Mouse (Mus musculus) right cerebral cortex, postnatal 36 days (tissue): Measurements from ENCODE around the gene Bag2.

ENCODE experiments used
- DNase-seq, 2 experiments: peaks; one replicate each; pipeline ENCODE4 v3.0.0; 2022; ENCODE audit warnings: low spot score in 2 of 2, mixed read lengths in 1 of 2

The Bag2 gene

GRCm38 (mm10) chr1:33757491-33758041, at the start of gene Bag2:
Gene Bag2, minus strand, starts transcription at chr1:33757795.
- DNase-seq, result peak in 1 of 2 experiments; percentile 42

- DNase-seq, result no peak
Measured at GRCm38 (mm10) chr1:33803323-33803722, 45.7 kb upstream of the Bag2 start.

- no peak for DNase-seq
Measured at GRCm38 (mm10) chr1:33799620-33800019, 42.0 kb upstream of the Bag2 start.

GRCm38 (mm10) chr1:33788493-33788892, 30.9 kb upstream of the Bag2 start:
- no peak for DNase-seq

GRCm38 (mm10) chr1:33788072-33788471, 30.5 kb upstream of the Bag2 start:
- no peak for DNase-seq

GRCm38 (mm10) chr1:33784561-33784960, 27.0 kb upstream of the Bag2 start:
- DNase-seq, result no peak

- DNase-seq, result peak in 1 of 2 experiments; percentile 33
Measured at GRCm38 (mm10) chr1:33776175-33776611, 18.6 kb upstream of the Bag2 start.

- no peak for DNase-seq
Measured at GRCm38 (mm10) chr1:33772106-33772505, 14.5 kb upstream of the Bag2 start.

- DNase-seq, result no peak
Measured at GRCm38 (mm10) chr1:33771621-33772020, 14.0 kb upstream of the Bag2 start.

- no peak for DNase-seq
Measured at GRCm38 (mm10) chr1:33768827-33769226, 11.2 kb upstream of the Bag2 start.

GRCm38 (mm10) chr1:33768091-33768787, 10.6 kb upstream of the Bag2 start:
- DNase-seq, result no peak

- no peak for DNase-seq
Measured at GRCm38 (mm10) chr1:33766520-33767508, 9.2 kb upstream of the Bag2 start.

GRCm38 (mm10) chr1:33765468-33766080, 8.0 kb upstream of the Bag2 start:
- no peak for DNase-seq

- DNase-seq, result no peak
Measured at GRCm38 (mm10) chr1:33763826-33764225, 6.2 kb upstream of the Bag2 start.

GRCm38 (mm10) chr1:33758488-33758887, 893 bp upstream of the Bag2 start:
- no peak for DNase-seq

GRCm38 (mm10) chr1:33757033-33757413, 572 bp downstream of the Bag2 start:
- DNase-seq, result no peak

GRCm38 (mm10) chr1:33756258-33757032, 1.1 kb downstream of the Bag2 start:
- no peak for DNase-seq

- no peak for DNase-seq
Measured at GRCm38 (mm10) chr1:33755799-33756198, 1.8 kb downstream of the Bag2 start.

- no peak for DNase-seq
Measured at GRCm38 (mm10) chr1:33754965-33755735, 2.4 kb downstream of the Bag2 start.

GRCm38 (mm10) chr1:33754089-33754488, 3.5 kb downstream of the Bag2 start:
- no peak for DNase-seq
